Mouse (Mus musculus) embryonic stem cell, embryonic (primary cell): ENCODE results near the gene Olfr522.

Experiments
- CTCF ChIA-PET, 4 experiments: fragments of 300-600 bp in 2 of 4; fragments of 350-600 bp in 2 of 4; sonication (Branson Sonifier 250); formaldehyde crosslinking; loops; one replicate each; lab custom pipeline; 2022; ENCODE audit warnings: inconsistent platforms in 2 of 4; lab: Charles Lee
- POLR2A ChIA-PET, 4 experiments: fragments of 300-600 bp in 2 of 4; fragments of 350-600 bp in 2 of 4; sonication (Branson Sonifier 250); formaldehyde crosslinking; loops; one replicate each; lab custom pipeline; 2022; ENCODE audit warnings: antibody characterized with exemption in 4 of 4, inconsistent platforms in 1 of 4; lab: Charles Lee

Olfr522 gene

DNA sequence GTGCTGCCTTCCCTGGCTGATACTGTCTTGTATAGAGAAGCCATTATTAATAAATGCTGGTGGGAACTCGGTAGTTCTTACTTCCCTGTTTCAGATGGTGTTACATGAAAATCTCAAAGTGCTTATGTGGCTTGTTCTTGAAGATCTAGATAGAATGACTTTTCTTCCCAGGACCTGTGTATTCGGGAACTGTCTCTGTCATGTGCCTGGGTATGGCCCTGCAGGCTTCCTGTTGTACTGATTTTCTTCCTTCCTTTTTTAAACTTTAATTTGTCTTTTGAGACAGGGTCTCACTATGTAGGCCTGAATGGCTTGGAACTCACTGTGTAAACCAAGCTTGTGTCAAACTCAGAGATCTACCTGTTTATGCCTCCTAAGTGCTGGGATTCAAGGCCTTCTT is 36.7 kb downstream of the Olfr522 start:
- ChIA-PET POLR2A (interaction anchor here in 2 of 4 experiments (4.4 to 6.1 kb wide), 3 partner anchors 10 to 12 kb away, joined by 56 to 66 read pairs (median 63); partner anchors contain the start of genes Echs1 (in 2 of the 2), Paox (in 2 of the 2) and Mtg1 (in 1 of the 2)), CTCF (no interaction called here)

DNA sequence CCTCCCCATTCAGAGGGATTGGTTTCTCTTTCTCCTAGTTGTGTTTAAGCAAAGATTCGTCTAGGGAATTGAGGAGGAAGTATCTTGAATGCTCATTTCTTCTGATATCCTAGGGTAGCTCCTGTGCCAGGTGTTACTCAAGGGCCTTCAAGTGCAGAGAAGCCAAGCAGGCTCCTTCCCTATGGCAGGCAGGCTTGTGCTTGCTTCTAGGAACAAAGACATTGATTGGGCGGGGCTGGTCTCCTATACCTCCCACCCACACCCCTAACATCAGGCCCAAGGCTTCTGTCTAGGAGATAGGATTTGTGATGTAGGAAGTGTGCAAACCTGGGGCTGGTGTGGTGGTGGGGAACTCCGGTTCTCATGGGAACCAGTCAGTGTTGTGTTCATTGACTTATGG is 37.6 kb downstream of the Olfr522 start:
- POLR2A ChIA-PET = interaction anchor here in 2 of 4 experiments (1.8 to 6.1 kb wide), 5 partner anchors 8 to 11 kb away, joined by 8 to 66 read pairs (median 56); partner anchors contain the start of genes Echs1 (in 2 of the 2), Mtg1 (in 2 of the 2) and Paox (in 2 of the 2)
- CTCF ChIA-PET = no interaction called here

DNA sequence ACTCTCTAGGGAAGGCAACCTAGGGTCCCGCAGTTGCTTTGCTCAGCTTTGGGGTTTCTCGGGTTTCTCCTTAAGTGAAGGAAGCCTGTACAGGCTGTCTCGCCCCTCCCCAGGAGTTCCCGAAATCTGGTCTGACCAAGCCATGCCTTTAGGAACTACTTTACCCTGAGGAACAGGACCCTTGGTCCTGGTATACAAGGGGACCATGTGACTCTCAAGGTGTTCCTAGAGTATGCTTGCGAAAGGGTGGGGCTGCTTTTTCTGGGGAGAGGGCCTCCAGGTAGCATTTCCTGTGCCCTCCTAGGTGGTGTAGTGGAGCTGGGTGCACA is 38.6 kb downstream of the Olfr522 start:
- CTCF ChIA-PET = interaction anchor here in 3 of 4 experiments (0.9 to 2.0 kb wide), 5 partner anchors 15 to 783 kb away, joined by 3 to 9 read pairs (median 4); no protein-coding TSS in a partner anchor
- POLR2A ChIA-PET = interaction anchor here (0.6 to 6.1 kb wide), 22 partner anchors 7 to 788 kb away, joined by 3 to 66 read pairs (median 6); partner anchors contain the start of genes Echs1 (in 4 of the 4), Mtg1 (in 3 of the 4), Paox (in 3 of the 4) and Fuom (in 2 of the 4)

DNA sequence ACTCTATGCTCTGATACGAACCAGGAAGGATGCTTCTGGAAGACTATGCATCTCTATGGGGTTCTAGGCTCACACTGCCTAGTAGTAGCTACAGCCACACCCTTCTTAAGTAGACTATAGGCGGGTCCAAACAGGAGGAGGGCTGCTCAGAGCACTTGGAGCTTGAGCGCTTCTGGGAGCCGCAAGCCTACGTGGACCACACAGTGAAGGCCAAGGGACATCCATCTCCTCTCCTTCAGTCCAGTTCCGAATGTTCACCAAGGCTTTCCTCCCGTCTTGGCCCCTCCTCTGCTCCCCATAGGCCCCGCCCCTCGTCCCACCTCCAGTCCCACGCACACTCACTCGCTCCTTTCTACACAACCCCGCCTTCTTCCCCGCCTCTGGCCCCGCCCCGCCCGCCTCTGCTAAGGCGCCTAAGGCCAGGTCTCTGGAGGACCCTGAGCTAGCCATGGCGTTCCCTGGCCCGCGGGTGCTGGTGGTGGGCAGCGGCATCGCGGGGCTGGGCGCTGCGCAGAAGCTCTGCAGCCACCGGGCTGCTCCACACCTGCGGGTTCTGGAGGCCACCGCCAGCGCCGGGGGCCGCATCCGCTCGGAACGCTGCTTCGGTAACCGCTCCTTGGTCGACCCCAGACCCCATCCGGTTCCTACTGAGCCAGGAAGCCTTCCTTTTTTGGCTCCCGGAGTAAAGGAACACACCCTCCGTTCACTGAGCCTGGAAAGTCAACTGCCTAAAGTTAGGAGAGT is 39.1 kb downstream of the Olfr522 start:
- CTCF ChIA-PET = interaction anchor here (0.6 to 2.0 kb wide), 9 partner anchors 9 to 794 kb away, joined by 3 to 9 read pairs (median 4); partner anchors contain the start of gene Echs1 (in 1 of the 4)

GRCm38 (mm10) chr7:140124382-140124781 is 40.2 kb downstream of the Olfr522 start:
- ChIA-PET POLR2A (interaction anchor here in 3 of 4 experiments (0.5 to 6.1 kb wide), 18 partner anchors 8 to 186 kb away, joined by 3 to 66 read pairs (median 8); partner anchors contain the start of genes Echs1 (in 3 of the 3), Mtg1 (in 3 of the 3), Paox (in 3 of the 3) and Fuom (in 2 of the 3)), CTCF (interaction anchor here in 3 of 4 experiments (1.0 to 2.0 kb wide), 4 partner anchors 7 to 20 kb away, joined by 3 to 9 read pairs (median 4); partner anchors contain the start of gene Echs1 (in 1 of the 3))

More for the DNA sequence above, 39.1 kb downstream of the Olfr522 start:
- POLR2A ChIA-PET = interaction anchor here (0.6 to 6.1 kb wide), 31 partner anchors 8 to 834 kb away, joined by 3 to 66 read pairs (median 4); partner anchors contain the start of genes Echs1 (in 4 of the 4), Mtg1 (in 3 of the 4), Paox (in 3 of the 4) and Fuom (in 2 of the 4)

- CTCF ChIA-PET = interaction anchor here in 2 of 4 experiments (0.6 to 2.7 kb wide), 3 partner anchors 18 to 800 kb away, joined by 3 to 8 read pairs (median 3); no protein-coding TSS in a partner anchor
- POLR2A ChIA-PET = interaction anchor here in 2 of 4 experiments (1.0 to 6.1 kb wide), 5 partner anchors 11 to 172 kb away, joined by 3 to 66 read pairs (median 4); partner anchors contain the start of genes Fuom (in 1 of the 2) and Mtg1 (in 1 of the 2)
Observed at GRCm38 (mm10) chr7:140122765-140123164, 41.8 kb downstream of the Olfr522 start.

DNA sequence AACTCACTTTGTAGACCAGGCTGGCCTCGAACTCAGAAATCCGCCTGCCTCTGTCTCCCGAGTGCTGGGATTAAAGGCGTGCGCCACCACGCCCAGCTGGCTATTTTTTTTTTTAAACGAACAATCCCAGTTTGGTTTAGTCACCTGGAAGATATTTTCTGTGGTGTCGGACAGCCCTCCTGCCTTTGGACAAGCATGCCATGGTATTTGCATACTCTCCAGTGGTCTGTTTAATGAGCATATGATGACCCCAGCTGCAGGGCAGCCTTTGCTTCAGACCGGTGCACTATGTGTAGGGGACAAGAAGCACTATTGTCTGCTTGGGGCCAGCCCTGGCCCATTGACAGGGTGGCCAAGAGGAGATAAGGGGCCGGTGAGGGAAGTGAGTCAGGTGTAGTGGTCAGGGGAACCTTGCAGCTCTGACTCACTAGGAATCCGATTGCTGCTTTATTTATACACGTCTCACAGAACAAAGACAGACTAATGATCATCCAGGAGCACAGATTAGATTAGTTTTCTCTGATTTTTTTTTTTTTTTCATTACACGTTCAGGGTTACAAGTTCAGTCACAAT is 43.1 kb downstream of the Olfr522 start:
- POLR2A ChIA-PET = interaction anchor here in 2 of 4 experiments (0.7 to 2.0 kb wide), 4 partner anchors 10 to 751 kb away, joined by 3 to 8 read pairs (median 5); partner anchors contain the start of genes Fuom (in 1 of the 2) and Mtg1 (in 1 of the 2)
- CTCF ChIA-PET = interaction anchor here in 2 of 4 experiments (0.7 to 2.7 kb wide), 2 partner anchors 20 to 31 kb away, joined by 3 to 8 read pairs; no protein-coding TSS in a partner anchor

DNA sequence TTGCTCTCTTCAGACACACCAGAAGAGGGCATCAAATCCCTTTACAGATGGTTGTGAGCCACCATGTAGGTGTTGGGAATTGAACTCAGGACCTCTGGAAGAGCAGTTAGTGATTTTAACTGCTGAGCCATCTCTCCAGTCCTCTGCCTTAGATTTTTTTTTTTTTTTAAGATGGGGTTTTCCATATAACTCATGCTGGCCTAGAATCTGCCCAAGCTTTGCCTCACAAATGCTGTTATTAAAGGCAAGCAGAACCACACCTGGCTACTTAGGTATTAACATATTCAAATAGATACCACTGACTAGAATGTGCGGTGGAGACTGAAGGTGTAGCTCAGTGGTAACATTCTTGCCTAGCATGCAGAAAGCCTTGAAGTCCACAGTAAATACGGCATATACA is 44.1 kb downstream of the Olfr522 start:
- CTCF ChIA-PET = interaction anchor here in 2 of 4 experiments (0.7 to 1.0 kb wide), 2 partner anchors 21 to 1371 kb away, joined by 3 read pairs; no protein-coding TSS in a partner anchor
- POLR2A ChIA-PET = interaction anchor here in 2 of 4 experiments (0.6 to 2.0 kb wide), 4 partner anchors 10 to 651 kb away, joined by 3 to 8 read pairs (median 5); partner anchors contain the start of genes Fuom (in 1 of the 2) and Mtg1 (in 1 of the 2)

DNA sequence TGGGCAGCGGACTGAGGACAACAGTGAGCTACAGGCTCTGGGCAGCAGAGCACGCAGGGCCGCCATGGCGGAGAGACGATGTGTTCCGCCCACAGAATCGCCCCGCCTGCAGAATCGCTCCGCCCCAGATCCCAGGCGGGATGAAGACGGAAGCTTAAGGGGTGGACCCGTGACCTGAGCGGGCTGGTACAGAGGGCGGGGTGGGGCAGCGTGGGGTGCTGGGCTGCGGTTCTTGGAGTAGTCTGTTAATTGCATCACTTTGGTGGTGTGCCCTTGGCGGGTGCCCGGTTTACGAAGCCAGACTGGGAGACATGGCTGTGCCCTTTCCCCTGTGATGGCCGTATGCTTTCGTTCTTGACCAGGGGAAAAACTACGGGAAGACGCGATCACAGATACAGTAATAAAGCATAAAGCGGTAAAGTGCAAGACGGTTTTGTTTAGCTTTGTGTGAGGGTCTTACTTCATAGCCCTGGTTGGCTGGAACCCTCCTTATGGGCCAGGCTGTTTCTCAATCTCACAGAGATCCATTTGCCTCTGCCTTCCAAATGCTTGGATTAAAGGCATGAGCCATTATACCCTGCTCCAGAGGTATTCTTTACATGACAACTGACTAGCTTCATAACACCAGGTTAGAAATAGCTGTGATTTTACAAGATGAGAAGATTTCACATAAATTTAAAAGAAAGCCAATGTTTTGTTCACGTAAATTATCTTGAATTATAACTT is 48.1 kb downstream of the Olfr522 start, which contains the start of gene Echs1:
Echs1 (minus strand) TSS at position 148 of the 726 bp plus-strand sequence.
- POLR2A ChIA-PET = interaction anchor here (0.5 to 7.3 kb wide), 54 partner anchors 8 to 1099 kb away, joined by 3 to 109 read pairs (median 4); partner anchors contain the start of genes Mtg1 (in 4 of the 4), Fuom (in 3 of the 4), Zfp941 (in 2 of the 4) and Gm45785 (in 1 of the 4)
- CTCF ChIA-PET = interaction anchor here in 3 of 4 experiments (0.6 to 2.8 kb wide), 9 partner anchors 8 to 70 kb away, joined by 3 to 10 read pairs (median 4); partner anchors contain the start of gene Mtg1 (in 1 of the 3)

DNA sequence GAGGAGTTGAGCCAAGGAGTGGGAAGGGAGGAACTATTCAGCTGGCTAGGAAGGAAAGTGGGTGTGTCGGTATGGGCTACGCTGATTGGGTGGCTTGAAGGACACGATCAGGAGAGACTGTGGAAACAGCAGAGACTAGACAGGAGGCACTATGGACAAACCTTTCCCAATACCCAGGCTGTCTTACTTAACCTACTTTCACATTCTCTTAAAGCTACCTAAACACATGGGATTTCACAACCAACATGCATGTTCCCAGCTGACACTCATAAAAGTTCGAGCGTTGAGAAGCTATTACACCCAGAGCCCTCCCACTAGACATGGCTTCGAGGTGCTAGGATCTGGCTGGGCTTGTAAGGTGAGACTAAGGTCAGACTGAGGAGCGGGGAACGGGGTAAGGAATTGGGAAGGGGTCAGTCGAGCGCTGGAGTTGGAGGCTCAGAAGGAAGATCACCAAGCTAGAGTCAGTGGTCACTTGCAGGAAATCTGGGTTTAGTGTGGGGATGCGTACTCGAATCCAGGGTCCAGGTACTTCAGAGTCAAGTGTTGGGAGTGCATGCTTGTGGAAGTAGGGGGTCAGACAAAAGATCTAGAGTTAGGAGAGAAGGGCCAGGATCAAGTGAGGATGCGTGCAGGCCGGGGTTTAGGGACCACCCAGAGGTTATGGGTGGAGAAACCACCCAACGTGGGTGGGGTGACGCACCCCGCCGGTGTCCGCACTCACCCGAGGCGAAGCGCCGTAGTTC is 48.8 kb downstream of the Olfr522 start, which contains the start of gene Paox:
Paox (plus strand) TSS at position 217 of the 746 bp plus-strand sequence.
- ChIA-PET POLR2A (interaction anchor here (0.5 to 7.3 kb wide), 49 partner anchors 8 to 1100 kb away, joined by 3 to 109 read pairs (median 5); partner anchors contain the start of genes Mtg1 (in 4 of the 4), Fuom (in 3 of the 4), Gm45785 (in 2 of the 4) and Zfp941 (in 2 of the 4)), CTCF (interaction anchor here in 3 of 4 experiments (0.5 to 2.8 kb wide), 9 partner anchors 9 to 788 kb away, joined by 3 to 10 read pairs (median 4); partner anchors contain the start of gene Mtg1 (in 1 of the 3))

DNA sequence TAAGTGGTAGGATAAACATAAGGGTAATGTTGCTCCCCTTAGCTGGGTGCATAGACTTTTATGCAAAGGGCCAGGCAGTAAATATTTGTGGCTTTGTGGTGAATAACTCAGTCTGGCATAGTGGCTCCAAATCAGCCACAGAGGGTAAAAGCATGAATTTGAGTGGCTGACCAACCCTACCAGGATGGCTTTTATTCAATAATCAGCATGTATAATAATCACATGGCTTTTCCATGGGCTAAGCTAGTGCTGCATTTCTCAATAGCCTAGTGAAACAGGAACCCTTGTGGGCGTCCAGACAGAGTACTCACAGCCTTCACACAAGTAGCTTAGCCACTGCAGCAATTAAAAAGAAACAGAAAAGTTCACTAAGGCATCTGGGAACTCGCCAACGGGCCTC is 52.6 kb downstream of the Olfr522 start:
- ChIA-PET CTCF (no interaction called here), POLR2A (interaction anchor here in 2 of 4 experiments (0.9 to 7.3 kb wide), 9 partner anchors 9 to 25 kb away, joined by 3 to 109 read pairs (median 3); partner anchors contain the start of genes Fuom (in 2 of the 2) and Mtg1 (in 1 of the 2))
